Mouse (Mus musculus) E14TG2a.4 (cell line): Measurements from ENCODE around the gene Prss3.
"Not testable (repeated sequence)": the region's sequence is repeated elsewhere in the genome, so short reads cannot be mapped to it uniquely, and the experiment has no call there.

Source experiments
- CTCF ChIP-seq: conservative IDR thresholded peaks from 2 replicates; pipeline ENCODE4 v1.5.1; 2014; ENCODE audit warnings: low read length
- NANOG ChIP-seq: IDR thresholded peaks from 2 replicates; pipeline ENCODE4 v1.6.1; 2014; ENCODE audit warnings: borderline replicate concordance, low read length, mixed read lengths
- POU5F1 ChIP-seq: IDR thresholded peaks from 2 replicates; pipeline ENCODE4 v1.6.1; 2014; ENCODE audit warnings: low read length, borderline replicate concordance

- TF ChIP-seq CTCF, POU5F1, NANOG: not testable (repeated sequence)
These were observed 14.6 kb upstream of the Prss3 start, which contains the start of gene Gm5771 for GRCm38 (mm10) chr6:41392056-41392455.
